Mouse (Mus musculus) E14TG2a.4 (cell line): ENCODE measurements around the gene Khdc1c.
A peak's percentile ranks its signal among the peaks of the same experiment; 100 is the strongest.
"Not testable (repeated sequence)": the region's sequence is repeated elsewhere in the genome, so short reads cannot be mapped to it uniquely, and the experiment has no call there.

Experiments
- H3K27me3 ChIP-seq: 2 replicates; pipeline ENCODE4 v1.6.1; 2014; ENCODE audit warnings: low read length, control low read depth; ENCODE audit not compliant: insufficient read depth
- H3K36me3 ChIP-seq: 2 replicates; pipeline ENCODE4 v1.6.1; 2014; ENCODE audit warnings: low read length, control low read depth; ENCODE audit not compliant: insufficient read depth
- H3K4me1 ChIP-seq: replicated peaks from 2 replicates; pipeline ENCODE4 v1.6.1; 2014; ENCODE audit warnings: low read depth, low read length, control low read depth
- H3K4me3 ChIP-seq: replicated peaks from 2 replicates; pipeline ENCODE4 v1.5.1; 2014; ENCODE audit warnings: mild to moderate bottlenecking, low read length
- H3K9me3 ChIP-seq: 2 replicates; pipeline ENCODE4 v1.6.1; 2014; ENCODE audit warnings: low read length, control low read depth
- CTCF ChIP-seq: conservative IDR thresholded peaks from 2 replicates; pipeline ENCODE4 v1.5.1; 2014; ENCODE audit warnings: low read length
- NANOG ChIP-seq: IDR thresholded peaks from 2 replicates; pipeline ENCODE4 v1.6.1; 2014; ENCODE audit warnings: borderline replicate concordance, low read length, mixed read lengths
- POU5F1 ChIP-seq: IDR thresholded peaks from 2 replicates; pipeline ENCODE4 v1.6.1; 2014; ENCODE audit warnings: low read length, borderline replicate concordance

Khdc1c gene

GRCm38 (mm10) chr1:21368031-21368430 is at the start of gene Khdc1c:
Khdc1c (plus strand) TSS chr1:21368331.
- H3K4me1 ChIP-seq, H3K27me3 ChIP-seq, H3K36me3 ChIP-seq, H3K4me3 ChIP-seq: not testable (repeated sequence)
- H3K9me3 ChIP-seq: peaks cover 30% of the 10 kb centered on the region

GRCm38 (mm10) chr1:21320271-21320670 is 47.9 kb upstream of the Khdc1c start:
- H3K4me1 ChIP-seq, H3K27me3 ChIP-seq, H3K36me3 ChIP-seq, H3K9me3 ChIP-seq, H3K4me3 ChIP-seq: not testable (repeated sequence)

GRCm38 (mm10) chr1:21321656-21322055 is 46.5 kb upstream of the Khdc1c start:
- no peak for TF ChIP-seq POU5F1
- H3K4me3 ChIP-seq: no peak overlapping the region
- no peaks in the 10 kb centered on the region for H3K27me3 ChIP-seq
- no peaks in the 10 kb centered on the region for H3K36me3 ChIP-seq
- no peaks in the 10 kb centered on the region for H3K4me1 ChIP-seq
- peaks cover 12% of the 10 kb centered on the region for H3K9me3 ChIP-seq

- Histone ChIP-seq H3K4me3 (no peak overlapping the region), H3K27me3 (no peaks in the 10 kb centered on the region), H3K36me3 (no peaks in the 10 kb centered on the region), H3K4me1 (no peaks in the 10 kb centered on the region), H3K9me3 (peaks cover 19% of the 10 kb centered on the region)
- TF ChIP-seq POU5F1 (no peak), NANOG (peak; percentile 46; the same call in 1 of the 2 replicates), CTCF (no peak)
Measured at GRCm38 (mm10) chr1:21323996-21324574, 44.0 kb upstream of the Khdc1c start.

- TF ChIP-seq CTCF (no peak), NANOG (no peak), POU5F1 (no peak)
- no peaks in the 10 kb centered on the region for H3K27me3 ChIP-seq
- no peaks in the 10 kb centered on the region for H3K4me1 ChIP-seq
- H3K4me3 ChIP-seq: no peak overlapping the region
- peaks cover 19% of the 10 kb centered on the region for H3K9me3 ChIP-seq
- H3K36me3 ChIP-seq: no peaks in the 10 kb centered on the region
Measured at GRCm38 (mm10) chr1:21324633-21325032, 43.5 kb upstream of the Khdc1c start.

GRCm38 (mm10) chr1:21326733-21327132 is 41.4 kb upstream of the Khdc1c start:
- Histone ChIP-seq H3K4me3 (no peak overlapping the region), H3K4me1 (no peaks in the 10 kb centered on the region), H3K27me3 (no peaks in the 10 kb centered on the region), H3K9me3 (peaks cover 19% of the 10 kb centered on the region), H3K36me3 (no peaks in the 10 kb centered on the region)
- no peak for TF ChIP-seq NANOG
- TF ChIP-seq CTCF: no peak
- no peak for TF ChIP-seq POU5F1

GRCm38 (mm10) chr1:21331161-21331560 is 37.0 kb upstream of the Khdc1c start:
- H3K4me3 ChIP-seq, H3K4me1 ChIP-seq, H3K36me3 ChIP-seq, H3K27me3 ChIP-seq: not testable (repeated sequence)
- peaks cover 12% of the 10 kb centered on the region for H3K9me3 ChIP-seq

GRCm38 (mm10) chr1:21333222-21333973 is 34.7 kb upstream of the Khdc1c start:
- Histone ChIP-seq H3K4me3 (no peak overlapping the region), H3K36me3 (no peaks in the 10 kb centered on the region), H3K9me3 (peaks cover 5% of the 10 kb centered on the region; the same call in 1 of the 2 replicates), H3K4me1 (no peaks in the 10 kb centered on the region), H3K27me3 (no peaks in the 10 kb centered on the region)
- TF ChIP-seq CTCF (no peak), NANOG (no peak), POU5F1 (no peak)

GRCm38 (mm10) chr1:21335836-21336235 is 32.3 kb upstream of the Khdc1c start:
- no peaks in the 10 kb centered on the region for H3K36me3 ChIP-seq
- peaks cover 6% of the 10 kb centered on the region; the same call in 1 of the 2 replicates for H3K9me3 ChIP-seq
- no peak overlapping the region for H3K4me3 ChIP-seq
- H3K27me3 ChIP-seq: no peaks in the 10 kb centered on the region
- TF ChIP-seq NANOG (no peak), POU5F1 (no peak), CTCF (no peak)
- no peaks in the 10 kb centered on the region for H3K4me1 ChIP-seq
